Comparison of ENCODE assay signal across 29 mouse cellular contexts in genomic region chr14:78656832-78657626, GRCm38 (mm10).
DNase-seq lines count a peak whose midpoint lies in the region; ATAC-seq lines count a peak whose summit lies in the region.
"Had no signal": no experiment of that assay in that cellular context is flagged by ENCODE, and none has a peak within 500 bp of the region (broad histone marks: within the 10 kb centered on the region; RNA-seq: fewer than 3 reads in every experiment).

No protein-coding gene starts in this region.

- no peak overlapping the region for H3K9ac ChIP-seq in kidney, embryonic 15.5 days
- H3K9ac ChIP-seq in limb, embryonic 12.5 days (replicated peaks), result no peak overlapping the region
- H3K9ac ChIP-seq in limb, embryonic 15.5 days, result no peak overlapping the region
- H3K9ac ChIP-seq: embryonic facial prominence, embryonic 13.5 days; embryonic facial prominence, embryonic 15.5 days; forebrain, embryonic 13.5 days; forebrain, embryonic 15.5 days had no signal

- 76% methylated on average over 18 of the region's 18 CpGs for WGBS in kidney, embryonic 15.5 days
- WGBS in limb, embryonic 12.5 days, result 61% methylated on average over 18 of the region's 18 CpGs
- 93% methylated on average over 18 of the region's 18 CpGs for WGBS in limb, embryonic 10.5 days
- 38% methylated on average over 18 of the region's 18 CpGs for WGBS in limb, embryonic 15.5 days

- peaks cover 6% of the 10 kb centered on the region; the same call in 1 of the 2 replicates for H3K4me1 ChIP-seq in kidney, embryonic 15.5 days
- H3K4me1 ChIP-seq in limb, embryonic 12.5 days (replicated peaks), result peaks cover 10% of the 10 kb centered on the region
- no peaks in the 10 kb centered on the region for H3K4me1 ChIP-seq in limb, embryonic 10.5 days
- peaks cover 5% of the 10 kb centered on the region for H3K4me1 ChIP-seq in limb, embryonic 15.5 days
- H3K4me1 ChIP-seq: embryonic facial prominence, embryonic 15.5 days; forebrain, embryonic 13.5 days; forebrain, embryonic 15.5 days had no signal

- H3K4me3 ChIP-seq in kidney, embryonic 15.5 days (replicated peaks), result no peak overlapping the region
- H3K4me3 ChIP-seq in limb, embryonic 12.5 days (replicated peaks), result no peak overlapping the region
- no peak overlapping the region for H3K4me3 ChIP-seq in limb, embryonic 10.5 days
- no peak overlapping the region for H3K4me3 ChIP-seq in limb, embryonic 15.5 days
- H3K4me3 ChIP-seq: embryonic facial prominence, embryonic 13.5 days; embryonic facial prominence, embryonic 15.5 days; erythroblast, embryonic 14.5 days; forebrain, embryonic 10.5 days; forebrain, embryonic 13.5 days; forebrain, embryonic 15.5 days had no signal

- H3K9me3 ChIP-seq in kidney, embryonic 15.5 days (replicated peaks), result 0 out of 2 replicates have a peak, but pooled peaks cover 3% of the 10 kb centered on the region
- H3K9me3 ChIP-seq in limb, embryonic 12.5 days, result no peaks in the 10 kb centered on the region
- no peaks in the 10 kb centered on the region for H3K9me3 ChIP-seq in limb, embryonic 10.5 days (replicated peaks)
- no peaks in the 10 kb centered on the region; the same call in 1 of the 2 replicates for H3K9me3 ChIP-seq in limb, embryonic 15.5 days
- H3K9me3 ChIP-seq: embryonic facial prominence, embryonic 15.5 days; forebrain, embryonic 15.5 days had no signal

- H3K27me3 ChIP-seq in kidney, embryonic 15.5 days, result no peaks in the 10 kb centered on the region
- H3K27me3 ChIP-seq in limb, embryonic 12.5 days, result no peaks in the 10 kb centered on the region
- no peaks in the 10 kb centered on the region for H3K27me3 ChIP-seq in limb, embryonic 10.5 days (ENCODE audit: low read depth, poor library complexity, severe bottlenecking)
- peaks cover 3% of the 10 kb centered on the region; the same call in 1 of the 2 replicates for H3K27me3 ChIP-seq in limb, embryonic 15.5 days
- H3K27me3 ChIP-seq: CH12.LX; embryonic facial prominence, embryonic 13.5 days; embryonic facial prominence, embryonic 15.5 days; forebrain, embryonic 13.5 days; forebrain, embryonic 15.5 days; Patski had no signal

- no peak overlapping the region for H3K27ac ChIP-seq in kidney, embryonic 15.5 days
- H3K27ac ChIP-seq in limb, embryonic 12.5 days, result peak overlapping the region; percentile 60
- no peak overlapping the region for H3K27ac ChIP-seq in limb, embryonic 10.5 days
- no peak overlapping the region; the same call in 1 of the 2 replicates for H3K27ac ChIP-seq in limb, embryonic 15.5 days
- H3K27ac ChIP-seq: embryonic facial prominence, embryonic 13.5 days; embryonic facial prominence, embryonic 15.5 days; forebrain, embryonic 10.5 days; forebrain, embryonic 13.5 days; forebrain, embryonic 15.5 days had no signal

- DNase-seq in heart, adult 11 months, result peak; percentile 74
- no peak for DNase-seq in heart, postnatal 4 days
- DNase-seq in kidney, adult 9 months, result no peak
- no peak for DNase-seq in limb, embryonic 10.5 days (ENCODE audit: low spot score)
- DNase-seq in T-cell, adult 2 months (ENCODE audit: low spot score), result no peak
- DNase-seq: adrenal gland, adult 2 months; adrenal gland, postnatal 10 days; adrenal gland, postnatal 25 days; B cell, adult 2 months; cerebellum, adult 11 months; cerebellum, adult 18-20 months; cerebellum, adult 8-10 months; cerebellum, adult 9-11 months; cerebellum, postnatal 14 days; cerebellum, postnatal 36 days; embryo, embryonic 11 days had no signal

- ATAC-seq in kidney, embryonic 15.5 days (replicated peaks; ENCODE audit: low FRiP score), result 0 out of 2 replicates have a peak, but pooled peaks have one; percentile 36
- peak; percentile 77; the same call in 1 of the 2 replicates for ATAC-seq in limb, embryonic 12.5 days (ENCODE audit: insufficient number of reproducible peaks, insufficient read depth, low FRiP score, low TSS enrichment, low read depth)
- no peak for ATAC-seq in limb, embryonic 15.5 days (ENCODE audit: insufficient number of reproducible peaks, low FRiP score, low TSS enrichment, low read depth)
- ATAC-seq: CD4-positive, CD25-positive, alpha-beta regulatory T cell, adult 4 months; forebrain, embryonic 13.5 days; forebrain, embryonic 15.5 days; Patski had no signal

- H3K4me2 ChIP-seq in kidney, embryonic 15.5 days, result no peak overlapping the region
- H3K4me2 ChIP-seq in limb, embryonic 12.5 days, result peak overlapping the region; percentile 6; the same call in 1 of the 2 replicates
- 0 out of 2 replicates have a peak overlapping the region, but pooled peaks have one; percentile 19 for H3K4me2 ChIP-seq in limb, embryonic 15.5 days
- H3K4me2 ChIP-seq: embryonic facial prominence, embryonic 13.5 days; embryonic facial prominence, embryonic 15.5 days; forebrain, embryonic 13.5 days; forebrain, embryonic 15.5 days had no signal

- peaks cover 3% of the 10 kb centered on the region; the same call in 1 of the 2 replicates for H3K36me3 ChIP-seq in kidney, embryonic 15.5 days
- H3K36me3 ChIP-seq in limb, embryonic 12.5 days, result no peaks in the 10 kb centered on the region
- no peaks in the 10 kb centered on the region for H3K36me3 ChIP-seq in limb, embryonic 10.5 days
- no peaks in the 10 kb centered on the region for H3K36me3 ChIP-seq in limb, embryonic 15.5 days
- H3K36me3 ChIP-seq: embryonic facial prominence, embryonic 15.5 days; forebrain, embryonic 10.5 days; forebrain, embryonic 15.5 days; G1E had no signal
